16 mouse cellular contexts compared by ENCODE assay signal in the genomic region with DNA sequence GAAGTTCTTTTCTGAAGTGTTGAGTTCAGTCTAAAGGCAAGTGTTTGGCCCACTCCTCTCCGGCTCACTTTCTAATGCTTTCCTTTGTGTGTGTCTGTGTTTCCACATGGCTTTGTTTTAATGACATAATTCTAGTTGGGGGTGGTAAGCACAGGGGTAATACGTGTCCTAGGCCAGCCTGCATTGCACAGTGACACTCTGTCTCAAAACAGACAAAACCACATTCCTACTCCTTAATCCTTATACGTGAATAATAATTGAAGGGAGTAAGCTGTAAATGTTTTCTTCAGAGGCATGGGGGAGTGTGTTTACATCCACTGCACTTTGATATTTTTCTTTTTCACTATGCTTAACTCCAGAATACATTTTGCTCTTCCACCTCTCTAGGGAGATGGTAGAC.
"Had no signal": no experiment of that assay in that cellular context is flagged by ENCODE, and none has a peak within 500 bp of the region (broad histone marks: within the 10 kb centered on the region; RNA-seq: fewer than 3 reads in every experiment).

No protein-coding gene starts in this region.

- H3K9ac ChIP-seq: liver, embryonic 13.5 days; midbrain, embryonic 12.5 days; neural tube, embryonic 13.5 days; stomach, embryonic 15.5 days had no signal

- H3K27ac ChIP-seq: kidney, postnatal 0 days; liver, embryonic 13.5 days; midbrain, embryonic 12.5 days; neural tube, embryonic 13.5 days; stomach, embryonic 15.5 days had no signal

- H3K27me3 ChIP-seq: liver, embryonic 13.5 days; midbrain, embryonic 12.5 days; neural tube, embryonic 13.5 days; stomach, embryonic 15.5 days had no signal

- DNase-seq: kidney, postnatal 25 days; liver, embryonic 13.5 days; lung, adult 2 months; lung, postnatal 14 days; lung, postnatal 4 days; retina, postnatal 1 day; right cerebral cortex, postnatal 25 days; spleen, adult 18-20 months; thymus, adult 18-20 months; thymus, postnatal 36 days had no signal

- H3K36me3 ChIP-seq: liver, embryonic 13.5 days; midbrain, embryonic 12.5 days; neural tube, embryonic 13.5 days; stomach, embryonic 15.5 days had no signal

- ATAC-seq: midbrain, embryonic 16.5 days had no signal

- H3K4me2 ChIP-seq: liver, embryonic 13.5 days; midbrain, embryonic 12.5 days; neural tube, embryonic 13.5 days; stomach, embryonic 15.5 days had no signal

- H3K4me1 ChIP-seq: liver, embryonic 13.5 days; stomach, embryonic 15.5 days had no signal

- H3K9me3 ChIP-seq: liver, embryonic 13.5 days; midbrain, embryonic 12.5 days; neural tube, embryonic 13.5 days; stomach, embryonic 15.5 days had no signal

- H3K4me3 ChIP-seq: liver, embryonic 13.5 days; midbrain, embryonic 12.5 days; myocyte; neural tube, embryonic 13.5 days; stomach, embryonic 15.5 days had no signal
